Mouse (Mus musculus): Measurements from ENCODE around the gene Lrrc4.
A peak's percentile ranks its signal among the peaks of the same experiment; 100 is the strongest.

Lrrc4 gene

DNA sequence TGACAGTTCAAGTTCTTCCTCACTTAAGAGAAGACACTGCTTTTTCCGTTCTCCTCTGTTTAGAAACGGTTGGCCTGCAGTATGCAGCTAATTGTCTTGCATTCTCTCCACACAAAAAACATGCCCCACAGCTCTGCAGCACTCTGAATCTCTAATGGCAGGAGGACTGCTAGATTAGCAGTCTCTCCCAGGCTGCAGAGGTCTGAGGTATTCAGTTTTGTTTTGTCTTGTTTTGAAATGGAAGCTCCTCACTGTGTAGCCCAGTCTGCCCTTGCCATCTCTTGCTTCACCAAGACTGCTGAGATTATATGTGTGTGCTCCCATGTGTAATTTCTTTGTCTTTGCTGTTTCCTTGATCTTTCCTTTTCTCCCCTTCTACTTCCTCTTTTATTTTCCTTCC lies 101.9 kb downstream of the Lrrc4 start:
- no peak for DNase-seq (ENCODE audit: low read depth, low spot score)

DNA sequence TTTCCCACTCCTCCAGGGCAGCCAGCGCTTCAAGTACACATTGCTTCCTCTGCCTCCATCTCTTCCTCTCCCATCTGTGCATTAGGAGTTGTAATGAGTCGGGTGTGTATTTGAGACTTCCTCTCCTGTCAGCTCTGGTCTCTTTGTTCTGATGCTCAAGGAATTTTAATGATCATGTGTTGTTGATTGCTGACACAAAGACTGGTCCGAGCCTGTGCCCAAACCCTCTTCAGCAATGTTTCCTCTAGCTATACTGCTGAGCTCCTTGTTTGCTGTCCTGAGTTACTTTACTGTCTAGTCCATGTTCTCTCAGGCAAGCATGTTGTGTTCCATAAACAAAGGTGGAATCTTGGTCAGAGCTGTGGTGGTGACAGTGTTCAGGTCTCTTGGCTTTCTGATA lies 102.3 kb downstream of the Lrrc4 start:
- DNase-seq (ENCODE audit: low read depth, low spot score): peak; percentile 81

DNA sequence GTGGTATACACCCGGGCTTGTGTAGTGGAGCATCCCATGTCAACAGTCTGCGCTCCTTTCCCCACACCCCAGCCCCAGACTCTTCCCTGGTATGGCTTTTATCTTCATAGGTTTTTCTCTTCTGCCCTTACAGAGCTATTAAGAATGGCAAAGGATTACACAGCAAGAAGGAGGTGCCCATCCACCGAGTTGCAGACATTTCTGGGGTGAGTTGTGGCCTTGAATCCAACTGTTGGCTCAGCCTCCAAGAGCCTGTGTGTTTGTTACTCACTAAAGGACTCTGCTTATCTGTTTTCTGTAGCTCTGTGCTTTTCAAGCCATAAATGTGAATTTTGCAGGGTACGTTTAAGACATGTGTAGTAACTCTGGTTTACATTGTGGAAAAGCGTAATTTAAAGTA lies 106.8 kb downstream of the Lrrc4 start:
- DNase-seq (ENCODE audit: low read depth, low spot score): no peak

DNA sequence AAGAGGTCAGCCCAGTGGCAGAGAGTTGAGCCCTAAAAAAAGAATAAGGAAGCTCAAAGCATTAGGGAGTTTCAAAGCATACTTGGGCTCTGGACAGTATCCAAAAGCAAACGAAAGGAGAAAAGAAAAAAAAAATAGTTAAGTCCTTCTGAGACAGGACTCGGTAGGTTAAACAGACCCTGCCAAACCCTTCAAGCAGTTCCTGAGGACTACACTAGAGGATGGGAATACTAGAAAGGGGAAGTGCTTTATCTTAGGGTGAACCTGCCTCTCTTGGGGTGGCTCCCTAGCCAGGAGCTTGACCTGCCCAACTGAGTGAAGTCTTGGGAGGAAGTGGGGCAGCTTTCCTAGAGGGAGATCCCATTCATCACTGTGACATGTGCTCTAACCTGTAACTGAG lies 108.5 kb downstream of the Lrrc4 start:
- no peak for DNase-seq (ENCODE audit: low read depth, low spot score)

DNA sequence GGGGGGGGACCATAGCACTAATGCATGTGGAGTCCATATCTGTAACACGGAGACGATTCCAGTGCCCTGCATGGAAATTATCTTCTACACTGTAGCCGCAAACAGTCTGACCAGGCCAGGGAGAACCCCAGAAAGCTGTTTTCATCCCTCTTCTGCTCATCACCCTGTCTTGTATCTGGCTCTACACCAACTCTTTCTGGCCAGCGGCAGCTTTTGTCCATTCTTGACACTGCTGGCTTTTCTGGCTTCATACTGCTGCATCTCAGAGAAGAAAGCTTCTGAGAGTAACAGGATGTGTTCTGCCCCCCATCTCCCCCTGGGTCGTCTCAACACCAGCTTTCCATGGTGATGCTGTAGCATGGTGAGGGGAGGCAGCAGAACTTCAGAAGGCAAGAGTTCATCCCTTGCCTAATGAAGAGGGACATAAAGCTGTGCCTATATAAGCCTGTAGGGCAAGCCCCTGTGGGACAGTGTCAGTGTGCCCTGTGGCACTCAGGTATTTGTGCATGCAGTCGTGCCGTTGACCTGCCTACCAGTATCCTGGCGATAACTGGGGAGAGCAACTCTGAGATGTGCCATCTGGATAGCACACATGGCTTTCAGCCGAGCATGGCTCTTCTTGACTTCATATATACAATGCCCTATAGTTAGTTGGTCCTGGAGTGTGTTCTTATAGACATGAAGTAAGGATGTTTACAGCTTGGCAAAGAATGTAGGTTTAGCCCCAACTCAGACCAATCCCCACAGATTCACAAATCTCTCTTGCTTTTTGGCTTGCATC lies 111.0 kb downstream of the Lrrc4 start:
- DNase-seq (ENCODE audit: low read depth, low spot score): no peak

DNA sequence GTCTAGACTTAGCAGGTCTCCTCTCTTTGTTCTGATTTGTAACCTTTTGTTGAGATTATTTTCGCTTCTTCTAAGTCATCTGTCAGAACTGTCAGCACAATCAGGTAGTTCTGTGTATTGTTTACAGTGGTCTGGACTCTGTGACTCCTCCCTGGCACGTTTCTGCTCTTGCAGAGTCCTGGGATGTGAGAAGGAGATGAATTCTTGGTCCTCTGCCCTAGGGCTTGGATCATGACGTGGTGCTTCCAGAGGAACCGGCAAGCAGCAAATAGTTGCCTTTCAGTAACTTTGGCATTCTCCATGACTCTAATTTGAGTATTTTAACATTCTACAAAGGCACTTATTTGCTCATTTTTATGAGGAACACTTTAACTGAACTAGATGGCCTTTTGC lies 113.7 kb downstream of the Lrrc4 start:
- DNase-seq (ENCODE audit: low read depth, low spot score): no peak

DNA sequence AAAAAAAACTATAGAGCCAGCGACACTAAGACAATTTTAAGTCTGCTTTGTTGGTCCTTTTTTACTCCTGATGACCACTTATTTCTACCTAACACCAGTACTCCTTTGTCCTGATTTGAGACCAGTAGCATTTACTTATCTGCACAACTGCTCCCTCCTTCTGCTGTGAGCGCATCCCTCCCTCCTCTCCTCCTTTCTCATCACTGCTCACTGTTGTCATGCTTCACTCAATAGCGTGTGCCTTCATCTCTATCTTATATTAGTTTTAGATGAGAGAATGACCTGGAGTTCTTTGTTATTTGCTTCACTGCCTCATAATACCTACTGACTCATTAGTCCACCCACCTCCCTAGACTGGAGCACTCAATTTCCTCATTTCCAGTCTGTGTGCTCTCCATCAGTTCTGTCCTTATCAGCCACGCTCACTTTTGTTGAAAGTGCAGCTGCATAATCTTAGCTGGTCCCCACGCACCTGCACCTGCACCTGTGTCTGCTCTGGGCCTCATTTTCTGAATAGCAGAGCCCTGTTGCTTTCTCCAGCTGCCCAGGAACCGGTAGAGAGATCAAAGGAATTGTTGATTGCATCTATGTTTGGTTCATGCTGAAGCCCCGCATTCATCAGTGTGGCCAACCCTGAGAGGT lies 114.2 kb downstream of the Lrrc4 start:
- DNase-seq (ENCODE audit: low read depth, low spot score): peak; percentile 37

DNA sequence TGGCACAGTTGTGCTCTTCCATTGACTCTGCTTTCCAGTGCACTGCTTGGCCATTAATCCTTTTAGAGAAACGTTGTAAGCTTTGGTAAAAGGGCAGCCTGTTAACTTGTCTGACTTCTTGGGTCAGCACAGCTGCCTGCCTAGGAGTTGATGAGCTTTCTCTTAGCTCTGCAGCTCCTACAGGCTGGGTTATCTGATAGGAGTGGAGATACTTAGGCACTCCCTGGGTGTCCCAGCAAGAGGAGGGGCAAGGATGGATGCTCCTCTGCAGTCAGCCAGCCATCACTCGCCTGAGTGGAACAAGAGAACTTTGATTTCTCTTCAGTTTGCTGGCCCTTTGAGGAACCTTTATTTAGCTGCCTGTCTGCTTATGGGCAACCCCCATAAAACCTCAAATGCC lies 121.5 kb downstream of the Lrrc4 start:
- DNase-seq (ENCODE audit: low read depth, low spot score): no peak

DNA sequence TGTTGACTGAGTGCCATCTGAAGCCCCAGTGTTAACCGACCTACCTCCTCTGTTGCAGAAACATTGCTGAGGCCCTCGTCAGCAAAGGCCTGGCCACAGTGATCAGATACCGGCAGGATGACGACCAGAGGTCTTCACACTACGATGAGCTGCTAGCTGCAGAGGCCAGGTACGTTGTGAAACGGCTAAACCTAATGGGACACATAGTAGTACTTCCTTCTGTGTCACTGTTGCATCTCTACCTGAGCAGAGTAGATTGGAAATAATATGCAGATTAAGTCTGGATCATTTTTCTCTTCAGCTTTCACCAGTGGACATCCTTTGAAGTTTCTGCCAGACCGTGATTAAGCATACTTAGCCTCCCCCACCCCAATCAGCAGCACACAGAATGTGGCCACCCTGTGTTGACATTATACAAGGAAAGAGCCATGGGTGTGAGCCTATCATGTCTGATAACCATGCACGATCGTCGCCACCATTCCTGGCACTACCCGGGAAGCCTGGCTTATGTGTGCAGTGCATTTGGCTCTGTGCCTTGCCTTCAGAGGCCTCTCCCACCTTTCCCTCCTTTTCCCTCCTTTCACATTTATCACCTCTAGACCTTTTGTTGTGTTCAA lies 124.5 kb downstream of the Lrrc4 start:
- no peak for DNase-seq (ENCODE audit: low read depth, low spot score)

DNA sequence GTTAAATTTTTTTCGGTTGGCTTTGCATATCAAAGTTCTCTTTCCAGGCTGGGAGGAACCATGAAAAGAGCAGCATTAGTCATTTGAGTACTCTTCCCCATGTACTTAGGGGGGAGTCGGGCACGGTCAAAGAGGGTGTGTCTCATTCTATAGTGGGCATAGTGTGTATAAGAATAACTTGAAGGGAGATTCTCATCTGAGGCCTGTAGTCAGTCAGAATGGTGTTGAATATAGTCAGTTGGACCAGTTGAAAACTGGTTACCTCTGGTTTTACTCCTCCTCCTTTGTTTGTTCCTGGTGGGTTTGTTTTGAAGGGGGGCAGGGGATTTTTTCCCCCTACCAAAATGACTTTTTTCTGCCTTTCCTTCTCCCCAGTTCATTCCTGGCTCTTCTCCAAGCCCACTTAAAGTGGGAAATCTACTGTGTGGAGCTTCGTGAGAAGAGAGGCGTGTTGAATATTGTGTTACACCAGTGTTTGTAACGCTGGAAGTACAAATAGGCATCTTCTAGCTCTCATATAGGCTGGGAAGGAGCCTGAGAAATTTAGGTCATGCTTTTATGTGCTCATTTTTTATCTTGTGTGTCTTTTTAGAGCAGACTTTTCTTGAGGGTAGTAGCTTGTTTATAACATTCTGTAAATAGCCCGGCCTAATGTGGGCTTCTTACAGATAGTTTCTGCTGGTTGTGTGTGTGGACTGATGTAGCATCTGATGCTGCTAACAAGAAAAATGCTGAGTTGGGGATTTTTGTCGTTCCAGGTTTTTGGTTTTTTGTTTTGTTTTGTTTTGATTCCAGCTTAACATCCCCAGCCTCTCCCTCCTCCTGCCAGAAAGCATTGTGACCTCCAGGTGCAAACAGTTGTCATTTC lies 125.2 kb downstream of the Lrrc4 start:
- DNase-seq (ENCODE audit: low read depth, low spot score): no peak

DNA sequence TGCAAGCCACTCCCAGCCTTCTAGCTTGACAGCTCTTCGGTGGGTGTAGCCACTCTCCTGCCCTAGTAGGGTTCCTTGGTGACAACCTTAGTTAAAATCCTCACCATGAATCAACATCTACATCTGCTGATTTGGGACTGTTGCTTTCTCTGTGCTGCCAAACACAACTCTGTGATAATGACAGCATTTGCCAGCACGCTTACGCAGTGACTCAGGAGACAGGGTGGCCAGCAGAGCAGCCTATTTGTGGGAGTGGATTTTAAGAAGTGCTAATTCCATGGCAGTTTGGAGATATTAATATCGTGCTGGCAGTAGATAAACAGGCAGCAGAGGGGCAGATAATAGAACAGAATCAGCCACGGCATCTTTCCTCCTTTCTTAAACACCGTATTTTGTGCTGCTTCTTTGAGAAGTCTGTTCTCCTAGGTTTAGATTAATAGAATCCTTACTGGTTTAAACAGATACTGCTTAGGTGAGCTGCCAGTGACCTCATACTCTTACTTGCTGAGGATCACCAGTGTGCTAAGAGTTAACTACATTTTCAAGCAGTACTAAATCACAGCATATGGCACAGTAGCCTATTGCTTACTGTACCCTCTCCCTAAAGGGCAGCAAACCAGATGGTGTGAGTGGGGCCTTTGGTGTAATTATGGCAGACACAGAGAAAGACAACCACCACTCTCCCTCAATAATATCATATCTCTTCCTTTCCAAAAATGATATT lies 126.0 kb downstream of the Lrrc4 start:
- DNase-seq (ENCODE audit: low read depth, low spot score): no peak

DNA sequence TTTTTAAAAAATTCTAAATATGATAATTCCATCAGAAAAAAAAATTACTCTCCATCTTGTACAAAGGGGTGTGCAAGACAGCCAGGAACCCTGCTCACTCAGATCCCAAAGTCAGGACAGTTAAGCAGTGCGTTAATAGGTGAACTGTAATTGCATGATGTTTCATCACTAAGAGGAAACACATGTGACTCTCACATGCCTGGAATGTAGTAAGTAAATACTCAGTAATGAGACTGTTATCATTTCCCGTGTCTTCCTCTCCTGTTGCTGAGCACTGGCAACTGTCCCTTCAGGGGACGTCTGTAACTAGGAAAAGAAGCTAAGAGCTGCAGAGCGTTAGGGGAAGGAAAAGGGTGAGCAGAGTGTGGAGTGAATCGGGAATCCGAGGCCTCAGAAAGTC lies 126.9 kb downstream of the Lrrc4 start:
- no peak for DNase-seq (ENCODE audit: low read depth, low spot score)

DNA sequence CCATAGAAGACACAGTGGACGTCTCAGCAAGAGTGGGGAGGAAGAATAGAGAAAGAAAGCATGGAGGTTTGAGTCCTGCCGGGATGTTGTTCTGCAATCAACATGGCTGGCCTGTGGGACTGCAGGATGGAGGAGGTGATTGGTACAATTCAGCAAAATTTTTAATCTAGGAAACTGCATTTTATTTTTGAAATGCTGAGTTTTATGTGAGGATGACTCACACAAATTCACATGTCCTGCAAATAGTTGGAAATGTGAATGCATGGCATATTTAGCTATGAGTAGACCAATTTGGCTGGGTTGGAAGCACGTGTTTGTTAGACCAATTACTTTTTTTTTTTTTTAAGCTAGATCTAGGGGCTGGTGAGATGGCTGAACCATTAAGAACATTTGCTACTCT lies 134.3 kb downstream of the Lrrc4 start:
- DNase-seq (ENCODE audit: low read depth, low spot score): no peak

DNA sequence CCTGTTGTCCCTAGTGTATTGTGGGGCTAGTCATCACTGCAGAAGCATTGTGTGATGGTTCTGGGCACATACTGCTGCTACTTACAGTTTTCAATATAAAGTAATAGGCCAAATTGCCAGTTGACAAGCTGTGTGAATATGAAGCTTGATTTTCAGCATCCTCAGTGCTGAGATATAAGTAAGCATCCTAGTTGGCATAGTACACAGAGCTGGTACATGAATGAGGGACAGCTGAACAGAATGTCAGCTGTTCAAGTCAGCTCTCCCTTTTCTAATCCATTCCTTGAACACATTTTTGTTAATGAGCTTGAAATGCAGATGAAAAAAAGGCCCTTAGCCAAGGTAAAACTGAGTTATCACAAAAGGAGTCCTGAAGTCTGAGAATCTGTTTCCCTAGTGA lies 138.9 kb downstream of the Lrrc4 start:
- DNase-seq (ENCODE audit: low read depth, low spot score): no peak

DNA sequence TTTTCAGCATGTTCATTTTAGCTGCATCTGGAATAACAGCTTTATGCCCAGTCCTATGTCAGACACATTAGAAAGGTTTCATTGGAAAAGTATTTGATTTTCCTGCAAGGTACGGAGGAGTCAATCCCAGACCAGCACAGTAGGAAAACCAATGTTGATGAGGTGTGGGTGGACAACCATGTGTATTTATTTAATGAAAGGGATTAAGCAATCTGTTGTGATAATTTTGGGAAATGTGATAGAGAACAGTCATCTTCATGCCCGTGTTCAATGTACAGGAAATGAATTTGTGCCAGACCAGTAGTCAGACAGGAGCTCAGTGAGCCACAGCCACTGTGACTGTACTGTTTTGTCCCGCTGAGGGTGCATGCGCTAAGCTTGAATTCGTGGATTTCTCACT lies 143.8 kb downstream of the Lrrc4 start:
- no peak for DNase-seq (ENCODE audit: low read depth, low spot score)

DNA sequence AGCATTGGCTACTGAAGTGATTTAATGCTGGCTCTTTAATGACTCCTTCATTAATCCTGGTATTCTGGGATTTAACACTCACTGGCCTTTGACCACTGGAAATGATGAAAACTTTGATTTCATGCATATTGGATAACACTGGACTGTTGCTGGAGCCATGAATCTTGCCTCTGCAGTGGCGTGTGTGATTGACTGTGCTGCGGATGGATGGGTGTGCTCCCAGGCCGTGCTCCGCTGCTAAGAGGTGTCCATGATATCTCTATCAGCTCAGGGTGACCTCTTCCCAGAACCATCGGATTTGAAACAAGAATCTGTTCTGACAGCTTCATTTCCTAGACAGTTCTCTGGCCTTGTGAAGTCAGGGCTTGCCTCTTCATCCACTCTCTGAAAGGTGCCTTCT lies 145.8 kb downstream of the Lrrc4 start:
- no peak for DNase-seq (ENCODE audit: low read depth, low spot score)

DNA sequence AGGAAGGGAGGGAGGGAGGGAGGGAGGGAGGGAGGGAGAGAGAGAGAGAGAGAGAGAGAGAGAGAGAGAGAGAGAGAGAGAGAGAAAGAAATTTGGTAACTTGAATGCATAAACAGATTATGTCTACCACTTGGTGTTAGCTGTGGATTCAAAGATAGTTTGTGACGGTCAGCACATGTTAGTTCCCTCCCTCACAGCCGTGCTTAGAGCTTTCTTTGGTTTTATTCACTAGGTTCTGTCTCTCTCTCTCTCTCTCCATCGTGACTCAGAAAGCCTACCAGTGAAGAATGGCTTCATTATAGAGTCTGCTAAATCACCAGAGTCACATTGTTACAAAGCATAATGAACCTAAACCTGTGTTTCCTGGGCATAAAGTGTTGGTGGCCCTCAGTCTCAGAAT lies 146.5 kb downstream of the Lrrc4 start:
- no peak for DNase-seq (ENCODE audit: low read depth, low spot score)

DNA sequence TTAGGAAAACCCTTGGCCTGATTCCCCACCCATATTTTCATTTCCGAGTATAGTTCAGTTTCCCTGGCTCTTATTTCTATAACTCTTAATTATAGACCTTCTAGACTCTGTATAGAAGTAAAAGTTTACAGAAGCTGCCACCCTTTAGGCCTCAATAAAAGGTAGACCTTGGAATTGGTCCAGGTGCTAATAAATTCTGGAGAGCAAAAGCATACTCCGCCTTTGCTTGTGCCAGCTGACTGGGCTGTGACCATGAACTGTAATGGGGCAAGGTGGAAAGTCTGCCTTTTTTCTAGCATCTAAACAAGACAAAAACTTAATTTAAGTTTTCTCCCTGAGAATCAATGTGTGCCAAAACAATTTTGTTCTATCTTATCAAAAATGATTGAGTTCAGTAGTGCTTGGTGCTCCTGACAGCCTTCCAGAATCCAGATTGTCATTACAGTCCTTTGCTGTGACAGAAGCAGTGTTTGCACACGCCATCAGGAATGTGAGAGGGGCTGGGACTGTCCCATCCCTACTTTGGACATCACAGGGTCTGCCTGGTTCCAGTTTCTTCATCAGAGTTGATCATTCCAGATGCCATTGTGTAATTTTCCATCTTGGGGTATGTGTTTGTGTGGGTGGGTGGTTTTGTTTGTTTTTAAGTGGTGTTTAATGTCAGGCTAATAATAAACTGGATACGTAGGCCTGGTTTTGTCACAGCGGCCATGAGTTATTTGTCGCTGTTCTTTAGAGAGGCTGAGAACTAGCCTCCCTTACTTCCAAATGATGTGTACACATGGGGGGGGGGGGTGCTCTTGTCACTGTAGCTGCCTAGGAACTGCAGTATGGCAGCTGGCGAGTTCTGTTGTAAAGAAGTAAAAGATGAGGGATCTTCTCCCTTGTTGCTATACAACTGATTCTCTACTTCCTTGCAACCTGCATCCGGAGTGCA lies 149.8 kb downstream of the Lrrc4 start:
- DNase-seq (ENCODE audit: low read depth, low spot score): no peak

DNA sequence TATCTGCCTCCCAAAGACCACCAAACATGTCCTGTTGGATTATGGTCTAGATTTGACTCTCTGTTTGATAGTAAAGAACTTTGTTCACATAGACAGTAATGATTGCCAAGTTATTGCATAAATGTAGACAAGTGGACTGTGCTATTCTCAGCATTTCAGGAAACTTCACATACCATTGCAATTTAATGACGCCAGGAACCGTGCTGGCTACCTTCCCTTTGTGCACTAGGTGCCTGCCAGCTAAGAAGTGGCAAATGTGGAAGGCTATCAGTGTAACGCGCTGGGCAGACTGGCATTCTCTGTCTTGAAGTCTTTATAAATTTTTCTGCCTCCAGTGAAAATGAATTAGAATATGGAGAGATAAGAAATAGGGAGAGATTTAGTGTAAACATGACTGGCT lies 151.0 kb downstream of the Lrrc4 start:
- no peak for DNase-seq (ENCODE audit: low read depth, low spot score)

DNA sequence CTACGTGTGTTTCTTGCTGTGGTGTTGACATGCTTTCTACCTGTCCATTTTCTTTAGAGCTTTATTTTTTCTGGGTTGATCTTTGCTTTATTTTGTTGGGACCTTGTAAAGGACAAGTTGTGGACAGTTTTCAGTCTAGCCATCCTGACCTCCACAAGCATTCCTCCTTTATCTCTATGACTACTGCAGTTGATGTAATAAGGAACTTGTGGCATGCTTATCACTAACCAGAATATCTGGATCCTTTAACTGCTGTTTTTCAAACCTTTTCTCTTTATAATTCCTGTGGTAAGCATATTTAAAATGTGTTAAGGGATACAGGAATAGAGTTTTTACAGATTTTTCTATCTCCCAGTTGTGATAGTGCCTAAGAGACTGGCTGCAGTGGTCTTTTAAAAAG lies 152.7 kb downstream of the Lrrc4 start:
- no peak for DNase-seq (ENCODE audit: low read depth, low spot score)
